Mouse (Mus musculus) gonadal fat pad, adult 2 months (tissue): ENCODE data around the gene Anln. TPM values are rescaled to one million over a fixed set of nuclear protein-coding genes. Genes with fewer than 3 reads are reported as not detected.
A peak's percentile ranks its signal among the peaks of the same experiment; 100 is the strongest.

Source experiments
- DNase-seq: peaks from one replicate; pipeline ENCODE4 v3.0.0-alpha.2; 2012; ENCODE audit warnings: low read depth
- polyA plus RNA-seq: library from polyadenylated mRNA; depleted of rRNA; stranded (reverse); fragments of >200 nt; gene quantifications from 2 replicates; pipeline ENCODE4 v1.2.3, GENCODE M21; 2012

Anln gene
- polyA plus RNA-seq, 1 experiment = 1.9 TPM

GRCm38 (mm10) chr9:22402001-22402400 is 13.0 kb upstream of the Anln start:
- DNase-seq = no peak

- DNase-seq = no peak
These were observed 10.0 kb upstream of the Anln start for GRCm38 (mm10) chr9:22399021-22399420.

GRCm38 (mm10) chr9:22394725-22395124 is 5.7 kb upstream of the Anln start:
- no peak for DNase-seq

GRCm38 (mm10) chr9:22390390-22390789 is 1.4 kb upstream of the Anln start:
- DNase-seq = no peak

- no peak for DNase-seq
These were observed 803 bp upstream of the Anln start for GRCm38 (mm10) chr9:22389736-22390245.

- no peak for DNase-seq
These were observed 497 bp downstream of the Anln start for GRCm38 (mm10) chr9:22388401-22388980.

GRCm38 (mm10) chr9:22387901-22388300 is 1.1 kb downstream of the Anln start:
- DNase-seq = no peak

GRCm38 (mm10) chr9:22385890-22386289 is 3.1 kb downstream of the Anln start:
- no peak for DNase-seq

- no peak for DNase-seq
These were observed 12.9 kb downstream of the Anln start for GRCm38 (mm10) chr9:22376086-22376485.

GRCm38 (mm10) chr9:22372760-22373159 is 16.2 kb downstream of the Anln start:
- no peak for DNase-seq

GRCm38 (mm10) chr9:22368030-22368429 is 21.0 kb downstream of the Anln start:
- no peak for DNase-seq

- DNase-seq = no peak
These were observed 22.4 kb downstream of the Anln start for GRCm38 (mm10) chr9:22366621-22367020.

- no peak for DNase-seq
These were observed 22.8 kb downstream of the Anln start for GRCm38 (mm10) chr9:22366221-22366620.

GRCm38 (mm10) chr9:22360916-22361315 is 28.1 kb downstream of the Anln start:
- DNase-seq = no peak

- DNase-seq = no peak
These were observed 33.1 kb downstream of the Anln start for GRCm38 (mm10) chr9:22355919-22356318.

GRCm38 (mm10) chr9:22353901-22354300 is 35.1 kb downstream of the Anln start:
- no peak for DNase-seq

GRCm38 (mm10) chr9:22353465-22353864 is 35.5 kb downstream of the Anln start:
- no peak for DNase-seq

GRCm38 (mm10) chr9:22340331-22340730 is 48.7 kb downstream of the Anln start:
- no peak for DNase-seq

- no peak for DNase-seq
These were observed 51.8 kb downstream of the Anln start for GRCm38 (mm10) chr9:22337217-22337616.

GRCm38 (mm10) chr9:22327475-22328387 is 61.3 kb downstream of the Anln start:
- DNase-seq = peak; percentile 45

- peak; percentile 20 for DNase-seq
These were observed 61.9 kb downstream of the Anln start for GRCm38 (mm10) chr9:22327099-22327474.

GRCm38 (mm10) chr9:22324579-22324978 is 64.4 kb downstream of the Anln start:
- no peak for DNase-seq
